Mouse (Mus musculus) limb, embryonic 11.5 days (tissue): ENCODE results near the gene 9530053A07Rik. TPM values are rescaled to one million over a fixed set of nuclear protein-coding genes. Genes with fewer than 3 reads are reported as not detected.

ENCODE experiments used
- ATAC-seq: fragments of 200-750 bp; cut with Nextera tagmentation; 2 replicates; pipeline ENCODE4 v1.8.0; 2017; ENCODE audit warnings: low read depth; ENCODE audit not compliant: insufficient number of reproducible peaks, low FRiP score, low TSS enrichment
- DNase-seq: peaks from one replicate; pipeline ENCODE4 v3.0.0-alpha.2; 2015; ENCODE audit warnings: low spot score
- H3K27ac ChIP-seq: fragments of 300-500 bp; sonication (generic); replicated peaks from 2 replicates; pipeline ENCODE4 v1.5.1; 2014; ENCODE audit warnings: low read depth, mild to moderate bottlenecking, low read length
- H3K27me3 ChIP-seq: fragments of 300-500 bp; sonication (generic); 2 replicates; pipeline ENCODE4 v1.6.1; 2014; ENCODE audit warnings: mild to moderate bottlenecking, low read length, mixed read lengths; ENCODE audit not compliant: control insufficient read depth, insufficient read depth
- H3K36me3 ChIP-seq: fragments of 300-500 bp; sonication (generic); 2 replicates; pipeline ENCODE4 v1.6.1; 2014; ENCODE audit warnings: mild to moderate bottlenecking, low read length, moderate library complexity, mixed read lengths; ENCODE audit not compliant: control insufficient read depth, insufficient read depth
- H3K4me1 ChIP-seq: fragments of 300-500 bp; sonication (generic); 2 replicates; pipeline ENCODE4 v1.6.1; 2014; ENCODE audit warnings: low read length, mixed read lengths; ENCODE audit not compliant: control insufficient read depth, insufficient read depth
- H3K4me2 ChIP-seq: fragments of 300-500 bp; sonication (generic); 2 replicates; pipeline ENCODE4 v1.6.1; 2014; ENCODE audit warnings: low read depth, mild to moderate bottlenecking, moderate library complexity; ENCODE audit not compliant: severe bottlenecking
- H3K4me3 ChIP-seq: fragments of 300-500 bp; sonication (generic); 2 replicates; pipeline ENCODE4 v1.5.1; 2014; ENCODE audit warnings: low read depth, low read length
- H3K9ac ChIP-seq: fragments of 300-500 bp; sonication (generic); 2 replicates; pipeline ENCODE4 v1.6.1; 2014; ENCODE audit warnings: mild to moderate bottlenecking, low read length
- H3K9me3 ChIP-seq: fragments of 300-500 bp; sonication (generic); 2 replicates; pipeline ENCODE4 v1.6.1; 2016; ENCODE audit warnings: low read length; ENCODE audit not compliant: control insufficient read depth
- WGBS: fragments of 180-500 bp; shearing (Covaris S2); extraction: QIAGEN DNeasy Blood & Tissue Kit; methylation state at CpG from one replicate; pipeline ENCODE4 v1.1.7; 2014; 5-methylcytosine and 5-hydroxymethylcytosine counted together
- polyA plus RNA-seq: library from polyadenylated mRNA; unstranded; fragments of >200 nt; fragmentation: Nextera tagmentation; extraction: Ambion mirVana; gene quantifications from 2 replicates; pipeline ENCODE4 v1.2.1, GENCODE M21; 2014

Gene 9530053A07Rik
- polyA plus RNA-seq, 1 experiment from 2014 or later, result 0.01 TPM

GRCm38 (mm10) chr7:28196528-28196927 is 67.3 kb downstream of the 9530053A07Rik start:
- H3K9ac ChIP-seq, result no peak overlapping the region
- no peak overlapping the region for H3K4me3 ChIP-seq
- WGBS, result 83% methylated on average over 14 of the region's 14 CpGs
- ATAC-seq, result no peak
- no peaks in the 10 kb centered on the region for H3K9me3 ChIP-seq
- peaks cover 8% of the 10 kb centered on the region; the same call in 1 of the 2 replicates for H3K36me3 ChIP-seq
- DNase-seq, result no peak
- H3K4me1 ChIP-seq, result no peaks in the 10 kb centered on the region
- no peaks in the 10 kb centered on the region for H3K27me3 ChIP-seq
- no peak overlapping the region for H3K27ac ChIP-seq
- H3K4me2 ChIP-seq, result no peak overlapping the region

- Histone ChIP-seq H3K9me3 (no peaks in the 10 kb centered on the region), H3K4me1 (no peaks in the 10 kb centered on the region), H3K36me3 (no peaks in the 10 kb centered on the region), H3K27me3 (no peaks in the 10 kb centered on the region), H3K27ac (no peak overlapping the region), H3K4me2 (no peak overlapping the region), H3K9ac (no peak overlapping the region), H3K4me3 (no peak overlapping the region)
- ATAC-seq, result no peak
- 75% methylated on average over 4 of the region's 4 CpGs for WGBS
- DNase-seq, result no peak
These were observed 69.8 kb downstream of the 9530053A07Rik start for GRCm38 (mm10) chr7:28199054-28199453.

- Histone ChIP-seq H3K9ac (no peak overlapping the region), H3K4me3 (no peak overlapping the region), H3K27me3 (no peaks in the 10 kb centered on the region), H3K27ac (no peak overlapping the region), H3K4me1 (no peaks in the 10 kb centered on the region), H3K9me3 (no peaks in the 10 kb centered on the region), H3K4me2 (no peak overlapping the region), H3K36me3 (no peaks in the 10 kb centered on the region)
- DNase-seq (peak; percentile 33), ATAC-seq (no peak; the same call in 1 of the 2 replicates)
- 62% methylated on average over 19 of the region's 19 CpGs for WGBS
These were observed 74.2 kb downstream of the 9530053A07Rik start for GRCm38 (mm10) chr7:28203207-28204108.

- H3K4me3 ChIP-seq, result no peak overlapping the region
- WGBS, result 58% methylated on average over 4 of the region's 4 CpGs
- DNase-seq, result no peak
These were observed 76.9 kb downstream of the 9530053A07Rik start for GRCm38 (mm10) chr7:28206044-28206600.

GRCm38 (mm10) chr7:28208396-28208987 is 79.2 kb downstream of the 9530053A07Rik start:
- ATAC-seq, result no peak

More at GRCm38 (mm10) chr7:28206044-28206600, 76.9 kb downstream of the 9530053A07Rik start:
- no peaks in the 10 kb centered on the region for H3K36me3 ChIP-seq
- no peak overlapping the region for H3K27ac ChIP-seq
- no peaks in the 10 kb centered on the region for H3K27me3 ChIP-seq
- ATAC-seq, result no peak
- H3K9ac ChIP-seq, result no peak overlapping the region
- H3K4me2 ChIP-seq, result no peak overlapping the region
- no peaks in the 10 kb centered on the region for H3K4me1 ChIP-seq
- H3K9me3 ChIP-seq, result no peaks in the 10 kb centered on the region

GRCm38 (mm10) chr7:28208988-28209508 is 79.8 kb downstream of the 9530053A07Rik start:
- no peak overlapping the region for H3K27ac ChIP-seq
- peak overlapping the region; percentile 45; the same call in 1 of the 2 replicates for H3K4me2 ChIP-seq
- ATAC-seq, result no peak
- 55% methylated on average over 19 of the region's 19 CpGs for WGBS
- 0 out of 2 replicates have a peak overlapping the region, but pooled peaks have one; percentile 17 for H3K4me3 ChIP-seq
- no peaks in the 10 kb centered on the region for H3K4me1 ChIP-seq
- peak overlapping the region; percentile 38; the same call in 1 of the 2 replicates for H3K9ac ChIP-seq
- H3K9me3 ChIP-seq, result no peaks in the 10 kb centered on the region
- peak; percentile 59 for DNase-seq
- no peaks in the 10 kb centered on the region for H3K36me3 ChIP-seq
- no peaks in the 10 kb centered on the region for H3K27me3 ChIP-seq

More at GRCm38 (mm10) chr7:28208396-28208987, 79.2 kb downstream of the 9530053A07Rik start:
- no peak for DNase-seq
- H3K4me1 ChIP-seq, result no peaks in the 10 kb centered on the region
- peak overlapping the region; percentile 45; the same call in 1 of the 2 replicates for H3K4me2 ChIP-seq
- H3K4me3 ChIP-seq, result 0 out of 2 replicates have a peak overlapping the region, but pooled peaks have one; percentile 17
- 58% methylated on average over 12 of the region's 12 CpGs for WGBS
- no peak overlapping the region for H3K27ac ChIP-seq
- peak overlapping the region; percentile 38; the same call in 1 of the 2 replicates for H3K9ac ChIP-seq
- no peaks in the 10 kb centered on the region for H3K36me3 ChIP-seq
- H3K27me3 ChIP-seq, result no peaks in the 10 kb centered on the region
- no peaks in the 10 kb centered on the region for H3K9me3 ChIP-seq

GRCm38 (mm10) chr7:28210731-28211130 is 81.5 kb downstream of the 9530053A07Rik start:
- H3K36me3 ChIP-seq, result no peaks in the 10 kb centered on the region
- no peaks in the 10 kb centered on the region for H3K4me1 ChIP-seq
- H3K27me3 ChIP-seq, result no peaks in the 10 kb centered on the region
- no peak overlapping the region for H3K4me3 ChIP-seq
- 47% methylated on average over 5 of the region's 5 CpGs for WGBS
- H3K4me2 ChIP-seq, result no peak overlapping the region
- H3K9me3 ChIP-seq, result no peaks in the 10 kb centered on the region
- H3K9ac ChIP-seq, result no peak overlapping the region
- H3K27ac ChIP-seq, result no peak overlapping the region
- DNase-seq (no peak), ATAC-seq (no peak)

GRCm38 (mm10) chr7:28214142-28214541 is 84.9 kb downstream of the 9530053A07Rik start:
- Histone ChIP-seq H3K4me1 (no peaks in the 10 kb centered on the region), H3K9ac (no peak overlapping the region), H3K27me3 (no peaks in the 10 kb centered on the region), H3K36me3 (no peaks in the 10 kb centered on the region), H3K9me3 (no peaks in the 10 kb centered on the region), H3K4me3 (no peak overlapping the region), H3K4me2 (no peak overlapping the region), H3K27ac (no peak overlapping the region)
- WGBS, result 32% methylated on average over 10 of the region's 10 CpGs
- ATAC-seq (no peak), DNase-seq (peak; percentile 66)
